In genomic region chr5:35510589-35510988, GRCm38 (mm10) we compare ENCODE assay signal across 9 mouse cellular contexts. TPM values are rescaled to one million over a fixed set of nuclear protein-coding genes. Genes with fewer than 3 reads are reported as not detected.
A peak's percentile ranks its signal among the peaks of the same experiment; 100 is the strongest.
DNase-seq lines count a peak whose midpoint lies in the region; ATAC-seq and TF ChIP-seq lines count a peak whose summit lies in the region.
"Had no signal": no experiment of that assay in that cellular context is flagged by ENCODE, and none has a peak within 500 bp of the region (broad histone marks: within the 10 kb centered on the region; RNA-seq: fewer than 3 reads in every experiment).

No protein-coding gene starts in this region.

- H3K27ac ChIP-seq in neural tube, embryonic 15.5 days (replicated peaks): no peak overlapping the region
- no peak overlapping the region for H3K27ac ChIP-seq in midbrain, postnatal 0 days (ENCODE audit: low read depth, low read length)

- H3K27me3 ChIP-seq in neural tube, embryonic 15.5 days (replicated peaks): peaks cover 12% of the 10 kb centered on the region
- no peaks in the 10 kb centered on the region; the same call in 1 of the 2 replicates for H3K27me3 ChIP-seq in midbrain, postnatal 0 days (ENCODE audit: insufficient read depth, low read length)

- 31% methylated on average over 5 of the region's 5 CpGs for WGBS in neural tube, embryonic 15.5 days
- 25% methylated on average over 5 of the region's 5 CpGs for WGBS in midbrain, postnatal 0 days

- H3K4me2 ChIP-seq in neural tube, embryonic 15.5 days: no peak overlapping the region
- H3K4me2 ChIP-seq in midbrain, postnatal 0 days (ENCODE audit: low read depth, low read length, poor library complexity, severe bottlenecking): no peak overlapping the region

- ATAC-seq in neural tube, embryonic 15.5 days (ENCODE audit: low FRiP score): no peak
- peak; percentile 65 for ATAC-seq in common myeloid progenitor, adult 5-6 weeks (replicated peaks; ENCODE audit: low read depth, poor library complexity, severe bottlenecking)
- no peak for ATAC-seq in midbrain, postnatal 0 days (ENCODE audit: low FRiP score)

- H3K4me3 ChIP-seq in neural tube, embryonic 15.5 days (replicated peaks): no peak overlapping the region
- H3K4me3 ChIP-seq in midbrain, postnatal 0 days (ENCODE audit: low read depth, low read length): no peak overlapping the region
- H3K4me3 ChIP-seq: myocyte had no signal

- no peaks in the 10 kb centered on the region for H3K9me3 ChIP-seq in neural tube, embryonic 15.5 days (replicated peaks)
- H3K9me3 ChIP-seq in midbrain, postnatal 0 days (ENCODE audit: low read length): no peaks in the 10 kb centered on the region

- peak; percentile 96 for TF ChIP-seq CTCF in midbrain, postnatal 0 days (IDR thresholded peaks at IDR 0.05)

- no peak overlapping the region for H3K9ac ChIP-seq in neural tube, embryonic 15.5 days (replicated peaks)
- no peak overlapping the region for H3K9ac ChIP-seq in midbrain, postnatal 0 days (replicated peaks; ENCODE audit: low read length, poor library complexity, severe bottlenecking)

- H3K36me3 ChIP-seq in neural tube, embryonic 15.5 days: no peaks in the 10 kb centered on the region
- H3K36me3 ChIP-seq in midbrain, postnatal 0 days (ENCODE audit: insufficient read depth, low read length): no peaks in the 10 kb centered on the region

- H3K4me1 ChIP-seq in neural tube, embryonic 15.5 days: no peaks in the 10 kb centered on the region
- H3K4me1 ChIP-seq in midbrain, postnatal 0 days (ENCODE audit: insufficient read depth, low read length): no peaks in the 10 kb centered on the region

- DNase-seq in neural tube, embryonic 10.5 days (ENCODE audit: extremely low spot score, low spot score): peak; percentile 77
- peak; percentile 86 for DNase-seq in adipocyte (ENCODE audit: low spot score)
- peak; percentile 72 for DNase-seq in heart, postnatal 4 days
- peak; percentile 65 to 69 for DNase-seq in layer of hippocampus, postnatal 14 days (ENCODE audit: low spot score in 2 of 2)
- DNase-seq in midbrain, postnatal 0 days (ENCODE audit: low spot score): peak; percentile 52
- DNase-seq in yolk sac, embryonic 10.5 days (ENCODE audit: low spot score): peak; percentile 53

RNA-seq across cellular contexts. Expression of gene Cpz, which starts 14.9 kb away (rescaled TPM):
- 2.8 and 3.7 TPM in 2 replicates for polyA plus RNA-seq in neural tube, embryonic 15.5 days (2015; fragmentation: Nextera tagmentation; extraction: Ambion mirVana)
- not detected in 2 replicates for total RNA-seq in common myeloid progenitor, adult 5-6 weeks (2017)
- total RNA-seq in heart, postnatal 4 days (2021): 1 to 10 TPM; 3.2 to 3.6 TPM
- 1 to 10 TPM in 1 of 2 experiments, under 1 TPM in 1; 0.43 to 1.3 TPM for total RNA-seq in layer of hippocampus, postnatal 14 days (2021)
- 8.9 and 19.2 TPM in 2 replicates for total RNA-seq in midbrain, postnatal 0 days (2014; rRNA removed)
- polyA plus RNA-seq in midbrain, postnatal 0 days (2015; fragmentation: Nextera tagmentation; extraction: Ambion mirVana): 1.7 and 2.3 TPM in 2 replicates
